In the genomic region with DNA sequence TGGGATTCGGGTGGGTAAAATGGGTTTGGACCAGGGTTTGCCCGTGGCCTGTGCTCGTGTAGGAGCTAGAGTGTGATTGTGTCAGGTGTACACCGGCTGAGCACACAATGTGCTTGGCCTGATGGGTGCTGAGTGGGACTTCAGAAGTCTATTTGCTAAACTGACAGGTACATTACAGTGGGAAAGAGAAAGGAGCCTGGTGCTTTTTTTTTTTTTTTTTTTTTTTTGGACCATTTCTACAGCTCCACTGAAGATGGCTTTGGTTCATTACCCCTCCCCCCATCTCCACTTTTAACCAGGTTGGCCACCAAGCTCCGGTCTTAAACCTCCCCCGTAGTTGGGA, we compare ENCODE assay signal across 8 mouse cellular contexts. TPM values are rescaled to one million over a fixed set of nuclear protein-coding genes. Genes with fewer than 3 reads are reported as not detected.
DNase-seq lines count a peak whose midpoint lies in the region; ATAC-seq lines count a peak whose summit lies in the region.

No protein-coding gene starts in this region.

- DNase-seq in cerebellum, postnatal 10 days, result peak; percentile 20 to 51
- no peak for DNase-seq in cerebellum, adult 8-10 months
- peak; percentile 32 to 48 for DNase-seq in spleen, postnatal 10 days (ENCODE audit: low spot score in 2 of 2)
- no peak for DNase-seq in spleen, postnatal 4 days (ENCODE audit: low spot score in 2 of 2)
- peak; percentile 59 for DNase-seq in intestine, embryonic 14.5 days (ENCODE audit: low spot score)
- no peak for DNase-seq in frontal cortex, postnatal 25 days (ENCODE audit: low spot score in 2 of 2)
- no peak for DNase-seq in T-cell, adult 2 months (ENCODE audit: low spot score)

- no peaks in the 10 kb centered on the region for H3K9me3 ChIP-seq in intestine, embryonic 14.5 days (ENCODE audit: control insufficient read depth, low read length)
- H3K9me3 ChIP-seq in neural tube, embryonic 12.5 days, result no peaks in the 10 kb centered on the region

- H3K4me3 ChIP-seq in intestine, embryonic 14.5 days (ENCODE audit: low read depth, low read length), result peak overlapping the region; percentile 88
- H3K4me3 ChIP-seq in neural tube, embryonic 12.5 days, result peak overlapping the region; percentile 90

- peak overlapping the region; percentile 95; the same call in 1 of the 2 replicates for H3K27ac ChIP-seq in intestine, embryonic 14.5 days (ENCODE audit: low read depth)
- H3K27ac ChIP-seq in neural tube, embryonic 12.5 days, result no peak overlapping the region

- peak overlapping the region; percentile 63 for H3K4me2 ChIP-seq in intestine, embryonic 14.5 days (ENCODE audit: low read length)
- H3K4me2 ChIP-seq in neural tube, embryonic 12.5 days (replicated peaks), result peak overlapping the region; percentile 88

- no peaks in the 10 kb centered on the region for H3K27me3 ChIP-seq in intestine, embryonic 14.5 days (replicated peaks; ENCODE audit: control insufficient read depth, insufficient read depth, low read length)
- H3K27me3 ChIP-seq in neural tube, embryonic 12.5 days (replicated peaks), result no peaks in the 10 kb centered on the region

- WGBS in intestine, embryonic 14.5 days, result 30% methylated on average over 6 of the region's 6 CpGs
- WGBS in neural tube, embryonic 12.5 days, result 32% methylated on average over 6 of the region's 6 CpGs

- peak overlapping the region; percentile 95 for H3K9ac ChIP-seq in intestine, embryonic 14.5 days (ENCODE audit: low read length)
- H3K9ac ChIP-seq in neural tube, embryonic 12.5 days, result peak overlapping the region; percentile 98; the same call in 1 of the 2 replicates

- ATAC-seq in intestine, embryonic 14.5 days (replicated peaks; ENCODE audit: low FRiP score, low TSS enrichment, low read depth), result no peak
- ATAC-seq in neural tube, embryonic 12.5 days (ENCODE audit: low FRiP score, low read depth), result no peak

- peaks cover 24% of the 10 kb centered on the region for H3K4me1 ChIP-seq in intestine, embryonic 14.5 days (replicated peaks; ENCODE audit: control insufficient read depth, insufficient read depth, low read length)
- H3K4me1 ChIP-seq in neural tube, embryonic 12.5 days, result peaks cover 35% of the 10 kb centered on the region

- no peaks in the 10 kb centered on the region for H3K36me3 ChIP-seq in intestine, embryonic 14.5 days (ENCODE audit: control insufficient read depth, insufficient read depth, low read length)
- no peaks in the 10 kb centered on the region for H3K36me3 ChIP-seq in neural tube, embryonic 12.5 days

RNA-seq across cellular contexts. Expression of a gene that starts 1.2 kb away (rescaled TPM):
- polyA plus RNA-seq in intestine, embryonic 14.5 days (2014; fragmentation: Nextera tagmentation; extraction: Ambion mirVana), result 14.7 and 16.3 TPM in 2 replicates
- polyA plus RNA-seq in neural tube, embryonic 12.5 days (2016; fragmentation: Nextera tagmentation; extraction: Ambion mirVana), result 9.7 and 14.2 TPM in 2 replicates

RNA-seq across cellular contexts. Expression of a gene that starts 47.1 kb away (rescaled TPM):
- 218 and 221 TPM in 2 replicates for polyA plus RNA-seq in intestine, embryonic 14.5 days (2014; fragmentation: Nextera tagmentation; extraction: Ambion mirVana)
- 170 and 176 TPM in 2 replicates for polyA plus RNA-seq in neural tube, embryonic 12.5 days (2016; fragmentation: Nextera tagmentation; extraction: Ambion mirVana)

Comparison
In these comparisons a context has a peak if more than half of its experiments do, and no peak if none do; other contexts are left out.
1. DNase-seq: peak in cerebellum, postnatal 10 days (2 of 2), spleen, postnatal 10 days (2 of 2) and intestine, embryonic 14.5 days (single experiment); none in cerebellum, adult 8-10 months (single experiment), spleen, postnatal 4 days (0 of 2), frontal cortex, postnatal 25 days (0 of 2) and T-cell, adult 2 months (single experiment).